Mouse (Mus musculus) limb, embryonic 10.5 days (tissue): Measurements from ENCODE around the gene Gm6803. TPM values are rescaled to one million over a fixed set of nuclear protein-coding genes. Genes with fewer than 3 reads are reported as not detected.
"Not testable (repeated sequence)": the region's sequence is repeated elsewhere in the genome, so short reads cannot be mapped to it uniquely, and the experiment has no call there.

Experiments used
- DNase-seq: peaks from one replicate; pipeline ENCODE4 v3.0.0-alpha.2; 2017; ENCODE audit warnings: low spot score
- H3K27ac ChIP-seq: fragments of 300-500 bp; sonication (generic); 2 replicates; pipeline ENCODE4 v1.5.1; 2016; ENCODE audit warnings: mild to moderate bottlenecking
- H3K27me3 ChIP-seq: fragments of 300-500 bp; sonication (generic); 2 replicates; pipeline ENCODE4 v1.6.1; 2016; ENCODE audit warnings: low read depth, mild to moderate bottlenecking; ENCODE audit not compliant: poor library complexity, severe bottlenecking
- H3K36me3 ChIP-seq: fragments of 300-500 bp; sonication (generic); 2 replicates; pipeline ENCODE4 v1.6.1; 2016; ENCODE audit warnings: mild to moderate bottlenecking, moderate library complexity
- H3K4me1 ChIP-seq: fragments of 300-500 bp; sonication (generic); 2 replicates; pipeline ENCODE4 v1.6.1; 2016
- H3K4me3 ChIP-seq: fragments of 300-500 bp; sonication (generic); 2 replicates; pipeline ENCODE4 v1.5.1; 2016; ENCODE audit warnings: mild to moderate bottlenecking, moderate library complexity
- H3K9me3 ChIP-seq: fragments of 300-500 bp; sonication (generic); replicated peaks from 2 replicates; pipeline ENCODE4 v1.6.1; 2016; ENCODE audit warnings: mild to moderate bottlenecking
- whole genome bisulfite sequencing: fragments of 180-500 bp; shearing (Covaris S2); methylation state at CpG from one replicate; pipeline ENCODE4 v1.1.7; 2016; 5-methylcytosine and 5-hydroxymethylcytosine counted together
- polyA plus RNA-seq: library from polyadenylated mRNA; unstranded; fragments of >200 nt; fragmentation: Nextera tagmentation; extraction: Ambion mirVana; gene quantifications from 2 replicates; pipeline ENCODE4 v1.2.1, GENCODE M21; 2016

Gm6803 gene
- polyA plus RNA-seq = not detected in 2 replicates

DNA sequence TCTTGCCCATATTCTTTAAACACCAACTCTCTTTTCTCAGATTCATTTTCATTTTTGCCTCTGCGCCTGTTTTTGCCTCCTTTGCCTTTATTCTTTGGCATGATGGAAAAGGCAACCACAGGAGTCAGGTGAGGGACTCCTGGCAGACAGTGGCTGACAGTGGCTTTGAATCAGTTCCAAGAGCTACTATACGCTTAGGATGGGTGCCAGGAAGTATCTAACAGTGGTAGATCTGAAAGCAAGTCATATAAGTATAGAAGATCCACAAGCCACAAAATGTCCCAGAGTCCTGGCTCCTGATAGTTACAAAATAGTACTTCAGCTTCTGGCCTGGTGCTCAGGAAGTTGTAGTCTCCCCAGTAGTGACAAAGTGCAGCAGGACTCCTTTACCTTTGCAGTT lies at the start of gene Gm6803:
Gene Gm6803, minus strand, starts transcription at position 101 of the 400 bp plus-strand sequence.
- WGBS = 75% methylated on average over 2 of the region's 2 CpGs
- H3K4me3 ChIP-seq, H3K9me3 ChIP-seq, DNase-seq, H3K4me1 ChIP-seq, H3K36me3 ChIP-seq, H3K27me3 ChIP-seq, H3K27ac ChIP-seq: not testable (repeated sequence)

- whole genome bisulfite sequencing = 62% methylated on average over 1 of the region's 1 CpGs
- not testable (repeated sequence) for H3K9me3 ChIP-seq, DNase-seq, H3K27ac ChIP-seq, H3K36me3 ChIP-seq, H3K4me1 ChIP-seq, H3K4me3 ChIP-seq, H3K27me3 ChIP-seq
Observed at GRCm38 (mm10) chr12:88045226-88045625, 26.7 kb upstream of the Gm6803 start.

GRCm38 (mm10) chr12:88039703-88040102 lies 21.1 kb upstream of the Gm6803 start:
- H3K9me3 ChIP-seq, H3K4me1 ChIP-seq, DNase-seq, H3K36me3 ChIP-seq, H3K4me3 ChIP-seq, H3K27ac ChIP-seq, H3K27me3 ChIP-seq: not testable (repeated sequence)
- 91% methylated on average over 1 of the region's 1 CpGs for WGBS

GRCm38 (mm10) chr12:88039062-88039461 lies 20.5 kb upstream of the Gm6803 start:
- not testable (repeated sequence) for H3K27ac ChIP-seq, H3K9me3 ChIP-seq, DNase-seq, H3K36me3 ChIP-seq, H3K27me3 ChIP-seq, H3K4me3 ChIP-seq, H3K4me1 ChIP-seq

- not testable (repeated sequence) for H3K4me3 ChIP-seq, H3K36me3 ChIP-seq, DNase-seq, H3K27me3 ChIP-seq, H3K4me1 ChIP-seq, H3K9me3 ChIP-seq, H3K27ac ChIP-seq
- 94% methylated on average over 5 of the region's 5 CpGs for WGBS
Observed at GRCm38 (mm10) chr12:88032250-88032649, 13.7 kb upstream of the Gm6803 start.

GRCm38 (mm10) chr12:88026704-88027103 lies 8.1 kb upstream of the Gm6803 start, which contains the start of gene Gm2056:
Gene Gm2056, plus strand, starts transcription at chr12:88027004.
- not testable (repeated sequence) for H3K4me1 ChIP-seq, H3K4me3 ChIP-seq, H3K36me3 ChIP-seq, DNase-seq, H3K9me3 ChIP-seq, H3K27me3 ChIP-seq, H3K27ac ChIP-seq
- WGBS = 87% methylated on average over 1 of the region's 1 CpGs

- H3K4me3 ChIP-seq, H3K27me3 ChIP-seq, H3K9me3 ChIP-seq, DNase-seq, H3K36me3 ChIP-seq, H3K4me1 ChIP-seq, H3K27ac ChIP-seq: not testable (repeated sequence)
- no CpG with 5 or more reads among the region's 1 CpGs for WGBS
Observed at GRCm38 (mm10) chr12:88011548-88011947, 7.0 kb downstream of the Gm6803 start, which contains the start of gene Gm2075. Gene Gm2075, plus strand, starts transcription at chr12:88011848.

GRCm38 (mm10) chr12:88004118-88004517 lies 14.5 kb downstream of the Gm6803 start:
- not testable (repeated sequence) for H3K36me3 ChIP-seq, H3K27ac ChIP-seq
- 78% methylated on average over 3 of the region's 3 CpGs for WGBS

GRCm38 (mm10) chr12:87984000-87984399 lies 34.6 kb downstream of the Gm6803 start:
- H3K27ac ChIP-seq, H3K9me3 ChIP-seq, H3K36me3 ChIP-seq, H3K4me3 ChIP-seq, H3K27me3 ChIP-seq, H3K4me1 ChIP-seq, DNase-seq: not testable (repeated sequence)

More at GRCm38 (mm10) chr12:88004118-88004517, 14.5 kb downstream of the Gm6803 start:
- DNase-seq, H3K4me1 ChIP-seq, H3K27me3 ChIP-seq, H3K4me3 ChIP-seq, H3K9me3 ChIP-seq: not testable (repeated sequence)

Other genes with a start within 250 kb of the Gm6803 start
- not detected in 2 replicates for gene Gm21319, start 243.0 kb downstream of the Gm6803 start, polyA plus RNA-seq
- gene Gm21936, start 223.3 kb downstream of the Gm6803 start, polyA plus RNA-seq = not detected in 2 replicates
- not detected in 2 replicates for gene BB287469, start 202.2 kb downstream of the Gm6803 start, polyA plus RNA-seq
- not detected in 2 replicates for gene Gm2001, start 176.4 kb downstream of the Gm6803 start, polyA plus RNA-seq
- gene Gm2016, start 144.7 kb downstream of the Gm6803 start, polyA plus RNA-seq = not detected in 2 replicates
- not detected in 2 replicates for gene Gm2022, start 123.4 kb downstream of the Gm6803 start, polyA plus RNA-seq
- not detected in 2 replicates for gene Gm2035, start 98.9 kb downstream of the Gm6803 start, polyA plus RNA-seq
- gene Gm2042, start 64.7 kb downstream of the Gm6803 start, polyA plus RNA-seq = not detected in 2 replicates
- gene Gm2075, start 6.9 kb downstream of the Gm6803 start, polyA plus RNA-seq = not detected in 2 replicates
- gene Gm2056, start 8.2 kb upstream of the Gm6803 start, polyA plus RNA-seq = not detected in 2 replicates
- gene Gm16368, start 64.9 kb upstream of the Gm6803 start, polyA plus RNA-seq = not detected in 2 replicates
- not detected in 2 replicates for gene Gm10436, start 163.3 kb upstream of the Gm6803 start, polyA plus RNA-seq
- gene Gm8332, start 231.3 kb upstream of the Gm6803 start, polyA plus RNA-seq = not detected in 2 replicates